Mouse (Mus musculus) neural tube, embryonic 12.5 days (tissue): ENCODE measurements around the gene Gm20388. TPM values are rescaled to one million over a fixed set of nuclear protein-coding genes. Genes with fewer than 3 reads are reported as not detected.

ENCODE experiments used
- ATAC-seq: fragments of 200-750 bp; cut with Nextera tagmentation; 2 replicates; pipeline ENCODE4 v1.8.0; 2017; ENCODE audit warnings: low read depth, mild to moderate bottlenecking, moderate TSS enrichment, moderate library complexity; ENCODE audit not compliant: low FRiP score
- H3K27ac ChIP-seq: fragments of 300-500 bp; sonication (generic); 2 replicates; pipeline ENCODE4 v1.5.1; 2016
- H3K27me3 ChIP-seq: fragments of 300-500 bp; sonication (generic); replicated peaks from 2 replicates; pipeline ENCODE4 v1.6.1; 2016; ENCODE audit warnings: mild to moderate bottlenecking
- H3K36me3 ChIP-seq: fragments of 300-500 bp; sonication (generic); 2 replicates; pipeline ENCODE4 v1.6.1; 2016; ENCODE audit warnings: mild to moderate bottlenecking
- H3K4me1 ChIP-seq: fragments of 300-500 bp; sonication (generic); 2 replicates; pipeline ENCODE4 v1.6.1; 2016
- H3K4me2 ChIP-seq: fragments of 300-500 bp; sonication (generic); replicated peaks from 2 replicates; pipeline ENCODE4 v1.6.1; 2016; ENCODE audit warnings: mild to moderate bottlenecking
- H3K4me3 ChIP-seq: fragments of 300-500 bp; sonication (generic); 2 replicates; pipeline ENCODE4 v1.5.1; 2016
- H3K9ac ChIP-seq: fragments of 300-500 bp; sonication (generic); 2 replicates; pipeline ENCODE4 v1.6.1; 2016; ENCODE audit warnings: mild to moderate bottlenecking
- H3K9me3 ChIP-seq: fragments of 300-500 bp; sonication (generic); 2 replicates; pipeline ENCODE4 v1.6.1; 2016; ENCODE audit warnings: mild to moderate bottlenecking
- WGBS: fragments of 180-500 bp; shearing (Covaris S2); methylation state at CpG from one replicate; pipeline ENCODE4 v1.1.7; 2016; 5-methylcytosine and 5-hydroxymethylcytosine counted together
- polyA plus RNA-seq: library from polyadenylated mRNA; unstranded; fragments of >200 nt; fragmentation: Nextera tagmentation; extraction: Ambion mirVana; gene quantifications from 2 replicates; pipeline ENCODE4 v1.2.1, GENCODE M21; 2016

Gene Gm20388
- polyA plus RNA-seq, 1 experiment from 2014 or later: not detected

DNA sequence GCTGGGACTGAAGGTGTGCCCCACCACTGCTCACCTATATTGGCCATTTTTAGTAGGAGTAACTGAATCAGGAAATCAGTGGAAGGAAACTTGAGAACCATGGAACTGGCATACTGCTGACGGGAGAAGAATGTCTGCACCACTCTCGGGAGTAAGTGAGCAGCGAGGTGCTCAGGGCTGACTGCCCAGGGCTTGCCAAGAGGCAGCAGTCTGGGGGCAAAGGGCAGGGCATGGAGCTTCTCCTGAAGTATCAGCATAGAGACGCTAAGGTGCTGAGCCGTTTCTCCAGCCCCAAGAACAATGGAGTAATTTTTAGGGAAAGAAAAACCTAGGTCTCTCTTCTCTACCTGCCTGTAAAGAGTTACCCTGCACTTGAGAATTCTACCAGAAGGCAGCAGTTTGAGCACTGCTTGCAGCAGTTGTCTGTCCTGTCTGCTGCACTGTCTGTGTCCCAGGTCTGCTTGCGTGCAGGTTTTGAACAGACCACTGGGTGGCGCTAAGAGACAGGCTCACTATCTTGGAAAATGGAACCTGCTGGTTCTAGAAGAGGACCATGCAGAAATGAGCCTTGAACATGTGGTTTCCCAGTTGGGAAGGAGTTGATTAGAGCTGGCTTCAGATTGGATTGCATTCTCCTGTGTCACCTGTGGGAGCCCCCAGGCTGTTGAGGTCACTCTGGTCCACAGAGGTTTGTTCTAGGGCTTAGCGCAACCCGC lies 33.6 kb downstream of the Gm20388 start:
- Histone ChIP-seq H3K27ac (no peak overlapping the region), H3K36me3 (peaks cover 53% of the 10 kb centered on the region), H3K4me3 (no peak overlapping the region), H3K27me3 (no peaks in the 10 kb centered on the region), H3K4me2 (no peak overlapping the region), H3K4me1 (0 out of 2 replicates have a peak, but pooled peaks cover 3% of the 10 kb centered on the region), H3K9ac (no peak overlapping the region), H3K9me3 (no peaks in the 10 kb centered on the region)
- ATAC-seq: no peak
- 66% methylated on average over 9 of the region's 9 CpGs for WGBS

DNA sequence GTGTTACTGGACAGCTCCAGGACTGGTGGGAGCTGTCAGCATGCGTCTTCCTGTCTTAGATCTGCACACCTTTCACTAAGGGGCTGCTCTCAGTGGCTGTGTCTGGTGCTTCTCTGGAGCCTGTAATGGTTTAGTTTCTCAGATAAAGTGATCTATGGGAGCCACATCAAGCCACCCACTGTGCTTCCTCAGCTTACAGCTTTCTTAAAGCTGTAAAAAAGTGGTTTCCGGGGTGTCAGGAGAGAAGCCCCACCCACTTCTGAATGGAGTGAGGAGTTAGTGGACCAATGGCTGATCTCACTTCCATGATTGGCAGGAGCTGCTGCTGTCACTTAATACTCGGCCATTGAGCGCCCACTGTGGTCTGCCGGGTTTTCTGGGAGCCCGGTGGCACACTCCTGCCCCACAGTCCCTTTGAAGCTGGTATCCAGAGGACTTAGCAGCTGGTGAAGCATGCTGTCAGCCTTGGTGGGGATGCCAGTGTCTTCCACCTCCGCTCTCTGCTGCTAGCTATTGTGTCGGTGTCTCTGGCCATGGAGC lies 35.8 kb downstream of the Gm20388 start:
- Histone ChIP-seq H3K27me3 (no peaks in the 10 kb centered on the region), H3K9ac (no peak overlapping the region), H3K4me1 (0 out of 2 replicates have a peak, but pooled peaks cover 3% of the 10 kb centered on the region), H3K36me3 (peaks cover 64% of the 10 kb centered on the region), H3K4me3 (no peak overlapping the region), H3K9me3 (no peaks in the 10 kb centered on the region), H3K4me2 (no peak overlapping the region), H3K27ac (no peak overlapping the region)
- whole genome bisulfite sequencing: 74% methylated on average over 8 of the region's 8 CpGs
- ATAC-seq: no peak

DNA sequence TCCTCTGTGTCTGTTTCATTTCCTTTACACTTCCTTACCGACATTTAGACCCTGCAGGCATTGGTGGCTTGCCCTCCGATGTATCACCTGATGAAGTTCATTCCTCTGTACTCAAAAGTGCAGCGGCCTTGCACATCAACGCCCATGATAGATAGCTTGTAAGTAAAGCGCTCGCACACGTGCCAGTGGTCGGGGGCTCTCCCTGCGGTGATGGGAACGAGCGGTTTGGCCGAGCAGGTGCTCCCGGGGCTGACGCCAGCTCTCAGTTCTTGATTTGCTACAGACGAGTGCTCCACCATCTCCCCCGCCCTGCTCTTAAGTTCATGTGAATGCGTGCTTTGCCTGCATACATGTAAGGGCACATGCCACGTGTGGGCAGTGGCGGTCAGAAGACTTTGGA lies 37.0 kb downstream of the Gm20388 start:
- H3K36me3 ChIP-seq: peaks cover 64% of the 10 kb centered on the region
- 0 out of 2 replicates have a peak, but pooled peaks cover 3% of the 10 kb centered on the region for H3K4me1 ChIP-seq
- WGBS: 89% methylated on average over 19 of the region's 19 CpGs
- ATAC-seq: no peak
- no peak overlapping the region for H3K27ac ChIP-seq
- no peak overlapping the region for H3K4me2 ChIP-seq
- no peaks in the 10 kb centered on the region for H3K9me3 ChIP-seq
- no peak overlapping the region for H3K4me3 ChIP-seq
- no peaks in the 10 kb centered on the region for H3K27me3 ChIP-seq
- H3K9ac ChIP-seq: no peak overlapping the region

DNA sequence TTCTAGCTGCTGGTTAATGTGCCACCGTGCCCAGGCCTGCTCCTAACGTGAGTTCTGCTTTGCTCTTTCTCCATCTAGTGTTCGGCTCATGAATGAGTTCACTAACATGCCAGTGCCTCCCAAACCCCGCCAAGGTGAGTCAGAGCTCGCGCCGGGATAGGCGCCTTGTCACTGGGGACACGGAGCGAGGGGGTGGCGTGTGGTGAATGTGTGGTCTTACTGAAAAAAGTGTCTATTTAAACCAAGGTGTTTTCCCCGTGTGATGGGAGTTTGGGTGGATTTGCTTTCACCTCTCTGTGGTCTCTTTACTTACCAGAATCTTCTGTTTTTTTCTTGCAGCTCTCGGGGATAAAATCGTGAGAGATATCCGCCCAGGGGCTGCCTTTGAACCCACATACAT lies 37.7 kb downstream of the Gm20388 start:
- Histone ChIP-seq H3K9me3 (no peaks in the 10 kb centered on the region), H3K27ac (no peak overlapping the region), H3K27me3 (no peaks in the 10 kb centered on the region), H3K4me2 (no peak overlapping the region), H3K4me3 (no peak overlapping the region), H3K4me1 (0 out of 2 replicates have a peak, but pooled peaks cover 3% of the 10 kb centered on the region), H3K36me3 (peaks cover 71% of the 10 kb centered on the region), H3K9ac (no peak overlapping the region)
- WGBS: 82% methylated on average over 15 of the region's 15 CpGs
- no peak for ATAC-seq

DNA sequence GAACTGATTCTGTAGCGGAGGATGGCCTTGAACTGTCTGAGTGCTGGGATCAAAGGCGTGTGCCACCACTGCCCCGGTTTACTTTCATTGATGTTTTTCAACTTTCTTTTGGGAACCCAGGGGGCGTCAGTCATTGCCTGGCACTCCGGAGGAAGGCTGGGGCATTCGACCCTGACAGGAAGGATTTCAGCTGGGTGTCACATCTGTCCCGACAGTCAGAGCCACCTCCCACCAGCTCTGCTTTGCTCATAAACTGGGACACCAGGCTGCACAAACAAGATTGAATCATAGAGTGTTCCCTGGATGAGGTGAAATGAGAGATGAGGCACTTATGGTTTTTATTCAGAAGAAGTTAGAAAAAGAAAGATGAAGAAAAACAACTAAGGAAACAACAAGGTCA lies 41.6 kb downstream of the Gm20388 start:
- Histone ChIP-seq H3K4me2 (no peak overlapping the region), H3K4me1 (no peaks in the 10 kb centered on the region), H3K9me3 (no peaks in the 10 kb centered on the region), H3K9ac (no peak overlapping the region), H3K4me3 (no peak overlapping the region), H3K27ac (no peak overlapping the region), H3K36me3 (peaks cover 89% of the 10 kb centered on the region), H3K27me3 (no peaks in the 10 kb centered on the region)
- 38% methylated on average over 7 of the region's 7 CpGs for WGBS
- no peak for ATAC-seq

DNA sequence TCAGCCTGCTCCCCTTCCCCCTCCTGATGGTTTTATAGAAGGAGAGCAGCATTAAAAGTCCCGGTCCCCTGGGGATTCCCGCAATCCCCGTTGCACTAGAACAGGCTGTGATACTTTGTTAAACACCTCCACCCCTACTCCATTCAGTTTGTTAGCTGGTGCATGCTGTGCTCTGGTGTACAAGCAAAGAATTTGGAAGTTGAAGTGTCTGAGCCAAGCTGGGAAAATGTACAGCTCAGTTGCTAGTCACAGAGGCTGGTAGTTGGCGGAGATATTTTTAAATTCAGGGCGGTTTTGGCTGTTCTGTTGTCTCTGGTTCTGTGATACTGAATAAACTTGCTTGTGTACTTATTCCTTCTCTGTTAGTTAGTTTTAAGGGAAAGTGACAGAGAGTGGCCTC lies 42.1 kb downstream of the Gm20388 start:
- 46% methylated on average over 5 of the region's 5 CpGs for WGBS
- H3K9ac ChIP-seq: no peak overlapping the region
- H3K27ac ChIP-seq: no peak overlapping the region
- ATAC-seq: no peak
- no peaks in the 10 kb centered on the region for H3K27me3 ChIP-seq
- H3K4me3 ChIP-seq: no peak overlapping the region
- peaks cover 91% of the 10 kb centered on the region for H3K36me3 ChIP-seq
- no peaks in the 10 kb centered on the region for H3K9me3 ChIP-seq
- no peaks in the 10 kb centered on the region for H3K4me1 ChIP-seq
- no peak overlapping the region for H3K4me2 ChIP-seq

DNA sequence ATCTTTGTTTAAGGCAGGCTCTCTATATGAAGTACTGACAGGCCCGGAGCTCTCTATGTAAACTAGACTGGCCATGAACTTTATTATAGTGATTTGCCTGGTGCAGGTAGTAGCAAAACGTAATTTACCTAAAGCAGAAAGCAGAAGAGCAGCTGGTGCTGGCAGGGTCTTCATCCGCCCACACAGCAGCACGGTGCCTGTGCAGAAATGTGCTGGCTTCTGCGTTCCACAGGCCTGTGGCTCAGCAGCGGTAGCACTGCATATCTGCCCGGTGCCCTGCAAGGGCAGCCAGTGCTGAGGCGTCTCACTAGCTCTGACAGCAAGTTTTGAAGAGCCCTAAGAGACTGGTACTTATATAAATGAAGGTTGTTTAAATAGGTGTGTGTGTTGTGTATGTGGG lies 44.7 kb downstream of the Gm20388 start:
- Histone ChIP-seq H3K9ac (no peak overlapping the region), H3K27ac (no peak overlapping the region), H3K9me3 (no peaks in the 10 kb centered on the region), H3K4me3 (no peak overlapping the region), H3K4me1 (0 out of 2 replicates have a peak, but pooled peaks cover 2% of the 10 kb centered on the region), H3K27me3 (no peaks in the 10 kb centered on the region), H3K36me3 (peaks cover 79% of the 10 kb centered on the region), H3K4me2 (no peak overlapping the region)
- ATAC-seq: no peak
- 95% methylated on average over 8 of the region's 8 CpGs for WGBS

DNA sequence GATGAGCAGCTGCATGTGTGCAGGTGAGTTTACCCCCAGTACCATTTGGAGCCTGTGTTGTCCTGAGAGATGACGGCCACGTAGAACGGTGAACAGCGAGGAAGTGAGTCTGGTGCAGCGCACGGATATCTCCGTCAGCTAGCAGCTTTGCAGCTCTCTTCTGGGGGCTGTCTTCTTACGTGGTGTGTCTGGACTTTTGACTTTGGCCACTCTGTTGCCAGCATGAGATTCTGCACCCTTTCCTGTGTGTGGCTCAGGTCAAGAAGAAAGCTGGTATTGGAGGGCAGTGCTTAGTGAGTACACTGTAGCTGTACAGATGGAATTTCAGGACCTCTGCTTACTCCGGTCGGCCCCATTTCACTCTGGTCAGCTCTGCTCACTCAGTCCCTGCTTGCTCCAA lies 47.4 kb downstream of the Gm20388 start:
- no peak overlapping the region for H3K4me3 ChIP-seq
- H3K4me2 ChIP-seq: no peak overlapping the region
- no peaks in the 10 kb centered on the region for H3K9me3 ChIP-seq
- no peak for ATAC-seq
- peaks cover 52% of the 10 kb centered on the region for H3K36me3 ChIP-seq
- 97% methylated on average over 10 of the region's 10 CpGs for WGBS
- H3K9ac ChIP-seq: no peak overlapping the region
- H3K27ac ChIP-seq: no peak overlapping the region
- peaks cover 8% of the 10 kb centered on the region; the same call in 1 of the 2 replicates for H3K4me1 ChIP-seq
- no peaks in the 10 kb centered on the region for H3K27me3 ChIP-seq

DNA sequence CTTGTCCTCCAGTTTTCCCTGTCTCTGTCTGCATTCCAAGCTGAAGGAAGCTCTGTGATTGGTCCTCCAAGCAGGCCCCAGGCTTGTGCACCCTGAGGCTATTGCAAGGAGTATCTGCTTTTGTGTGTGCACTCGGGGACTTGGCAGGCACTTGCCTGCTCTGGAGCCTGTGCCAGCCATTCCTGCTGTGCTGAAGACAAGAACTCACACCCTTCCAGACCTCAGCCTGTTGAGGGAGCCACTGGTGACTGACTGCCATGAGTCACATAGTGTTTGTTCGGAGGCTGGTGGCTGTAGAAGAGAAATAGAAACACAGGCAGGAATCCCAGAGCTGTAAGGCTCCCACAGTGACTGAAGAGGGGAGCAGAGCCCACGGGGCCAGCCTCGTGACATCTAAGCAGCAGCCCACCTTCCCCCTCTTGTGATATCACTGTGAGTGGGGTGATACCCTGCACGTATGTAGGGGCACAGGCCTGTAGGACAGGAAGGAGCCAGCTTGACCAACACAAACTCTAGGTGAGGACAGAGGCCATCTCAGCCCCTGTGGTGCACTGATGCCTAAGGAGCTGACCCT lies 50.0 kb downstream of the Gm20388 start:
- H3K27me3 ChIP-seq: no peaks in the 10 kb centered on the region
- H3K4me2 ChIP-seq: no peak overlapping the region
- peaks cover 27% of the 10 kb centered on the region for H3K36me3 ChIP-seq
- WGBS: 53% methylated on average over 5 of the region's 5 CpGs
- no peak overlapping the region for H3K9ac ChIP-seq
- H3K27ac ChIP-seq: no peak overlapping the region
- H3K4me1 ChIP-seq: peaks cover 8% of the 10 kb centered on the region; the same call in 1 of the 2 replicates
- ATAC-seq: no peak
- H3K9me3 ChIP-seq: no peaks in the 10 kb centered on the region
- H3K4me3 ChIP-seq: no peak overlapping the region

DNA sequence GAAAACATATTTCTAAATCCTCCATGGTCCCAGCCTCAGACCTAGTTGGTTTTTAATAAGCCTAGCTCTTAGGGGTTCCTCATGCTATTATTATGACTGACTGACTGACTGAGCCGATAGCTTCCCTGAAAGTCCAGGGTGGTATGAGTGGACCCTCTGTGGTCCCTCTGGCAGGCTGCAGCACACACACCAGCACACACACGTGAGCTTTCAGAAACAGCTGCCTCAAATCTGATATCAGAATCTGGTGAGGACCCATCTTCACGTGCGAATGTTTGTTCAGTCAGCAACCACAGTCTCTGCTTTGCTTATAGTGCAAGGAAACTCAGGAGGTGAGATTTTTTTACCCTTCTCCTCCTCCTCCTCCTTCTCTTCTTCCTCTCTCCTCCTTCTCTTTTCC lies 54.2 kb downstream of the Gm20388 start:
- Histone ChIP-seq H3K4me3 (no peak overlapping the region), H3K27ac (no peak overlapping the region), H3K27me3 (no peaks in the 10 kb centered on the region), H3K36me3 (no peaks in the 10 kb centered on the region), H3K4me2 (no peak overlapping the region), H3K9ac (no peak overlapping the region), H3K4me1 (peaks cover 8% of the 10 kb centered on the region; the same call in 1 of the 2 replicates), H3K9me3 (peaks cover 6% of the 10 kb centered on the region; the same call in 1 of the 2 replicates)
- WGBS: 88% methylated on average over 4 of the region's 4 CpGs
- no peak for ATAC-seq

DNA sequence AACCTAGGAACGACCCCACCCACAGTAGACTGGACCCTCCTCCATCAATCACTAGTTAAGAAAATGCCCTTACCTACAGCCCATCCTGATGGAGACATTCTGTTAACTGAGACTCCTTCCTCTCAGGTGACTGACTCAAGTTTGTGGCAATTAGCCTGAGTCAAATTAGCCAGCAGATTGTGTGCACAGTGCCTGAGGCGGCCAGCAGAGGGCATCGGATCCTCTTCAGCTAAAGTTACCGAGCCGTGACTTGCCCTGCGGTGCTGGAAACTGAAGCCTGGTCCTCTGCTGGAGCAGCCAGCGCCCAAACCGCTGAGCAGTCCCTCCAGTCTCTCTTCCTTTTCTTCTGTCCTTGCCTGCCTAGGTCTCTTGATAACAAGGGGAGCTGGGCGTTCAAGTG lies 56.8 kb downstream of the Gm20388 start:
- H3K4me3 ChIP-seq: no peak overlapping the region
- H3K9me3 ChIP-seq: peaks cover 6% of the 10 kb centered on the region; the same call in 1 of the 2 replicates
- H3K4me1 ChIP-seq: no peaks in the 10 kb centered on the region
- no peaks in the 10 kb centered on the region for H3K27me3 ChIP-seq
- no peak overlapping the region for H3K27ac ChIP-seq
- H3K9ac ChIP-seq: no peak overlapping the region
- H3K4me2 ChIP-seq: no peak overlapping the region
- no peak for ATAC-seq
- WGBS: 88% methylated on average over 9 of the region's 9 CpGs
- no peaks in the 10 kb centered on the region for H3K36me3 ChIP-seq

DNA sequence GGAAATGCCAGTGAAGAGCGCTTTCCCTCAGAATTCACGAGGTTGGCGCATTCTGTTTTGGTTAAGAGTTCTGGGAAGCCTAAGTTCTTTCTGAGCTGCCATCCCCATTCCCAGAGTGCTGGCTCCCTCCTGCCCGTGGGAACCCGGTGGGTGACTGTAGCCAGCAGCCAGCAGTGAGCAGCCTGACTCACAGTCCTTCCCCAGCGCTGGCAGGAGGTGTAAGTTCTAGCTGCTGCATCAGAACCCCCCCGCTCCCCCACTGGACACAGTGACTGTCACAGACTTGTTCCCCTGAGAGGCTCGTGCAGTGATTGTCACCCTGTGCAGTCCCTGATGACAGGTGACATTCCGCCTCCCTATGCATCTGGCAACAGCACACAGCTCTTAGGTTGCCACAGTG lies 59.5 kb downstream of the Gm20388 start:
- no peaks in the 10 kb centered on the region for H3K4me1 ChIP-seq
- WGBS: 79% methylated on average over 9 of the region's 9 CpGs
- no peaks in the 10 kb centered on the region for H3K27me3 ChIP-seq
- no peak overlapping the region for H3K27ac ChIP-seq
- H3K4me2 ChIP-seq: no peak overlapping the region
- no peak overlapping the region for H3K9ac ChIP-seq
- H3K9me3 ChIP-seq: peaks cover 6% of the 10 kb centered on the region; the same call in 1 of the 2 replicates
- H3K36me3 ChIP-seq: no peaks in the 10 kb centered on the region
- ATAC-seq: no peak
- H3K4me3 ChIP-seq: no peak overlapping the region
